Mouse (Mus musculus) lung, adult 2 months (tissue): Measurements from ENCODE around the gene Plp2. TPM values are rescaled to one million over a fixed set of nuclear protein-coding genes. Genes with fewer than 3 reads are reported as not detected.
"Not testable (repeated sequence)": the region's sequence is repeated elsewhere in the genome, so short reads cannot be mapped to it uniquely, and the experiment has no call there.

Source experiments
- DNase-seq: peaks from one replicate; pipeline ENCODE4 v3.0.0; 2022
- H3K4me1 ChIP-seq: fragments of 200-500 bp; 2 replicates; pipeline ENCODE4 v1.6.1; 2011; ENCODE audit warnings: low read length; ENCODE audit not compliant: control insufficient read depth, insufficient read depth
- H3K4me3 ChIP-seq: fragments of 200-500 bp; replicated peaks from 2 replicates; pipeline ENCODE3; 2011; ENCODE audit warnings: low read depth, mild to moderate bottlenecking, control low read depth, low read length; ENCODE audit errors: extremely low read depth
- CTCF ChIP-seq: fragments of 200-500 bp; IDR thresholded peaks from 2 replicates; pipeline ENCODE4 v1.5.1; 2011; ENCODE audit warnings: mild to moderate bottlenecking, low read length, control low read depth; ENCODE audit not compliant: insufficient read depth
- POLR2A ChIP-seq: fragments of 200-500 bp; IDR thresholded peaks from 2 replicates; pipeline ENCODE4 v1.6.1; 2011; ENCODE audit warnings: low read depth, mild to moderate bottlenecking, control low read depth, low read length, borderline replicate concordance; ENCODE audit errors: extremely low read depth
- WGBS: fragments of 180-500 bp; shearing (Covaris S2); methylation state at CpG from one replicate; pipeline ENCODE4 v1.1.7; 2018; 5-methylcytosine and 5-hydroxymethylcytosine counted together
- polyA plus RNA-seq: library from polyadenylated mRNA; depleted of rRNA; stranded (reverse); fragments of >200 nt; gene quantifications from 2 replicates; pipeline ENCODE4 v1.2.3, GENCODE M21; 2012; rRNA removed

Gene Plp2
- polyA plus RNA-seq = 208 and 264 TPM in 2 replicates

DNA sequence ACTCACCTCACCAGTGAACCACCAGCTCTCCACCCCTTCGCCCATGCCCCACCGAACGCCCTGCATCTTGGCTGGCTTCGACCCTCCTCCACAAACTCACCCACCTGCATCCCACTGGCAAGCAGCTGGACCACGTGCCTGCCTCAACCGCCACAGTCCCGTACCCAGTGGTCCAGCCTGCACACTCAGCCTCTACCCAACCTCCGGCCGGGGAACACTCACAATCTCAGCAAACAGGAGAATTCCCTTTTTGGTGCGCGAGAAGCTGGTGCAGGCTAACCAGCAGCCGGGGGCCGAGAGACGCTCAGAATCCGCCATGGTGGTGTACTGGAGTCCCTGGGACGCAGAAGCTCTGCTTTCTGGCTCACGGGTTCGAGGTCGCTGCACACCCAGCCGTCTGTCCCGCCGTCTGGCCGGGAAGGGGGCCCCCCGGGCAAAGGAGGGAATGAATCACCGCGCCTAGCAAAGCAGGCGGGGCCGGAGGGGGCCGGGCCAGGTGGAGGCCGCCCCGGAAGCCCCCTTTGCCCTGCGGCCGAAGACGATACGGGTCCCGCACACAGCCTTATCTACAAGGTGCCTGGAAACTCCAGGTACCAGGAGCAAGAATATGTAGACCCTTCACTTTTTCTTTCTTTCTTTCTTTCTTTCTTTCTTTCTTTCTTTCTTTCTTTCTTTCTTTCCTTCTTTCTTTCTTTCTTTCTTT, at the start of gene Plp2:
Gene Plp2, minus strand, starts transcription at position 470 of the 703 bp plus-strand sequence.
- DNase-seq = peak; percentile 58
- peak within 1 kb of the TSS; percentile 87 for H3K4me3 ChIP-seq
- no peak for TF ChIP-seq POLR2A
- TF ChIP-seq CTCF = no peak
- WGBS = 28% methylated on average over 36 of the region's 36 CpGs
- H3K4me1 ChIP-seq = no peaks in the 10 kb centered on the region; the same call in 1 of the 2 replicates

DNA sequence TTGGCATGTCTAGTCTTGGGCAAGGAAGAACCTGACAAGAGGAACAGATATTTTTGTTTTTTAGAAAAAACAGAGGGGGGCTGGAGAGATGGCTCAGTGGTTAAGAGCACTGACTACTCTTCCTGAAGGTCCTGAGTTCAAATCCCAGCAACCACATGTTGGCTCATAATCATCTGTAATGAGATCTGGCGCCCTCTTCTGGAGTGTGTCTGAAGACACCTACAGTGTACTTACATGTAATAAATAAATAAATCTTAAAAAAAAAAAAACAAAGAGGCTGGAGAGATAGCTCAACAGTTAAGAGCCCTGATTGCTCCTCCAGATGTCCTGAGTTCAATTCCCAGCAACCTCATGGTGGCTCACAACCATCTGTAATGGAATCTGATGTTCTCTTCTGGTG, 44.9 kb upstream of the Plp2 start:
- 48% methylated on average over 1 of the region's 1 CpGs for WGBS
- H3K4me1 ChIP-seq = not testable (repeated sequence)

DNA sequence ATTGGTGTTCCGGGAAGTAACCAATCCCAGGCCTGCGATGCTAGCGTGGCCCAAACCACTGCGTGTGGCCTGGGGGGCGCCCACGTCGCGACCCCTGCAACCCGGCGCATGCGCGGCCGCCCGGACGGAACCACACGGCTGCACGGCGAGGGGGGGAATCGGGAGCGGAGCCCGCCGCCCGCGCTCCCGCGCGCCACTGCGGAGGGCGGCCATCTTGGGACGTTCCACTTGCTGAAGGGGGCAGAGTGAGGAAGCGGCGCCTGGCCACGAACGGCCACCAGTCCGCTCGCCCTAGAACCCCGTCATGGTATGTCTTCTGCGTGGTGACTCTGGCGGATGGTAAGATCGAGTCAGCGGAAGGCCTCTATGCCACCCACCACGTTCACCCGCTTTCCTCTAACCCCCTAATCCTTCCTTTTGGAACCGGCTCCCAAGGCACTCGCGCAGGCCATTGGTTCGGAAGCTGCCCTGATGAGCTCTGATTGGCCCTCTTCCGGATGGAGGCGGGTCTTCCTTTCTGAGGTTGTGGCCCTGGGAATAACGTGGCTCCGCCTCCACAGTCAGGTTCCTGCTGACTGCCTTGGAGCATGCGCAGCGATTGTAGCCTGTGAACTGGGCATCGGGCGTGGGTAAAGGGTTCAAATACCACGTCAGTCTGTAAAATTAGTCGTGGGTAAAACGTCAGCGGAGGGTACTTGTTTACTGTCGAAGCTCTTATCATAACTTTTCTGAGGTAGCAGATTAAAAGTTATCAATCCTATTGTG, 43.1 kb upstream of the Plp2 start, which contains the start of gene Wdr45:
Gene Wdr45, plus strand, starts transcription at position 199 of the 765 bp plus-strand sequence.
- DNase-seq = peak; percentile 84
- H3K4me3 ChIP-seq = peak within 1 kb of the TSS; percentile 52
- 27% methylated on average over 45 of the region's 60 CpGs for WGBS
- H3K4me1 ChIP-seq = not testable (repeated sequence)

More for the DNA sequence above, 44.9 kb upstream of the Plp2 start:
- not testable (repeated sequence) for DNase-seq, H3K4me3 ChIP-seq

DNA sequence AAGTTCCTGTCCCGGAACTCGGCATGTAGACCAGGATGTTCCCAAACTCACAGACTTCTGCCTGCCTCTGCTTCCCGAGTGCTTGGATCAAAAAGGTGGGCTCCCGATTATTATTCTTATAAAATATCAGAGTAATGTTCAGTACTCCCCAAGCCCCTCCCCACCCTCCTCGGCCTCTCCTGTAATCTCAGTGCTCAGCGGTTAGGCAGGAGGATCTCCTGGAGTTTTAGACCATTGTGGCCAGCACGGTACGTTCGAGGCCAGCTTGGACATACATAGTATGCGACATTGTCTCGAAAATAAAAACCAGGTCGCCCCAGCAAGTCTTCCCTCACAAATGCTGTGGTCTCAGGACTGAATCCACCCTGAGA, 42.6 kb upstream of the Plp2 start:
- 38% methylated on average over 6 of the region's 12 CpGs for WGBS
- H3K4me1 ChIP-seq, DNase-seq: not testable (repeated sequence)
- peak overlapping the region; percentile 52 for H3K4me3 ChIP-seq

DNA sequence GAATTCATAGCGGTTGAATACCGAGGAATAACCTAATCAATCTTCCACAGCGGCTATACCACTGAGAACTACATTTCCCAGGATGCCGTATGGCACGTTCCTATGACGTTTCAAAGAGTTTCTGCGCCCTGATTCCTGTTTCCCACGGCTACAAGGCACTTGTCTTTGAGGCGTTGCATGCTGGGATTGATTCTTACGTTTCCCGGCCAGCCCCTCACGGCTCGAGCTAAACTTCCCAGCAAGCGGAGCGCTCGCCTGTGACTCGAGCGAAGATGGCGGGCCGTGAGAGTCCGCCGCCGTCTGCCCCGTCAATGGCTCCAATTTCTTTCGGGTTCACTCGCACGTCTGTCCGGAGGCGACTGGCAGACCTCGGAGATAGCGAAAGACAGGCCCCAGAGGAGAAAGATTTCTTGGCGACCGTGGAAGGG, 25.8 kb upstream of the Plp2 start, which contains the start of gene Gpkow:
Gene Gpkow, plus strand, starts transcription at position 178 of the 428 bp plus-strand sequence.
- 22% methylated on average over 33 of the region's 33 CpGs for WGBS
- TF ChIP-seq CTCF (no peak), POLR2A (peak; percentile 71; the same call in 1 of the 2 replicates)
- H3K4me3 ChIP-seq = peak within 1 kb of the TSS; percentile 65
- H3K4me1 ChIP-seq = no peaks in the 10 kb centered on the region
- peak; percentile 67 for DNase-seq

DNA sequence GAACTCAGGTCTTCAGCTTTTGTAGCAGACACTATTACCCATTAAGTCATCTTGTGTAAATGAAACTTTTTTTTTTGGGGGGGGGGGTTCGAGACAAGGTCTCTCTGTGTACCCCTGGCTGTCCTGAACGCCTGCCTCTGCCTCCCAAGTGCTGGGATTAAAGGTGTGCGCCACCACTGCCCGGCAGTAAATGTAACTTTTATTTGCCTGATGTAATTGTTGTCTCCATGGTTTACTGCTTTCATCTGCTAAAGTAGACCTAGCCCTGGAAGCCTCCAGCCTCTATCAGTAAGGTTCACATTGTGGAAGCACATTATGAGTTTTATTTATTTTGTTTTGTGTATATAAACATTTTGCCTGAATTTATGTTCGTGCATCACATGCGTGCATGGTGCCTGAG, 25.3 kb upstream of the Plp2 start:
- WGBS = 40% methylated on average over 6 of the region's 6 CpGs
- no peak for DNase-seq
- Histone ChIP-seq H3K4me3 (no peak overlapping the region), H3K4me1 (no peaks in the 10 kb centered on the region)
- TF ChIP-seq POLR2A = no peak
- no peak for TF ChIP-seq CTCF

DNA sequence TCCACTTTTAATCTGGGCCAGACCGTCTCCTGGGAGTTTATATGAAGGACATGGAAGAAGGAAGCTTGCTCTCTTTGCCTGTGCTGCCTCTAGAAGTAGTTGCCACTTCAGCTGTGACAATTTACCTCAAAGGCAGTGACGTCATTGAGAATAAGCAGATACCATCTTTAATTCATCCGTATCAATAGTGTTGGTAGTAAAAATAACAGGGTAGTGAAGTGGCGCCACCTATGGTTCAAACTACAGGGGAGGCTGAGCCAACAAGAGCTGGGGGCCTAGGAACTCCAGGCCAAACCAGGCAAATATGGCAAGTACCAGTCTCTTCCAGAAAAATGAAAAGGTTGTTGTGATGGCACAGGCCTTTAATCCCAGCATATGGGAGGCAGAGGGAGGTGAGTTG, 21.7 kb upstream of the Plp2 start:
- no peak for TF ChIP-seq POLR2A
- TF ChIP-seq CTCF = peak; percentile 28; the same call in 1 of the 2 replicates
- 40% methylated on average over 4 of the region's 4 CpGs for WGBS
- no peak for DNase-seq

DNA sequence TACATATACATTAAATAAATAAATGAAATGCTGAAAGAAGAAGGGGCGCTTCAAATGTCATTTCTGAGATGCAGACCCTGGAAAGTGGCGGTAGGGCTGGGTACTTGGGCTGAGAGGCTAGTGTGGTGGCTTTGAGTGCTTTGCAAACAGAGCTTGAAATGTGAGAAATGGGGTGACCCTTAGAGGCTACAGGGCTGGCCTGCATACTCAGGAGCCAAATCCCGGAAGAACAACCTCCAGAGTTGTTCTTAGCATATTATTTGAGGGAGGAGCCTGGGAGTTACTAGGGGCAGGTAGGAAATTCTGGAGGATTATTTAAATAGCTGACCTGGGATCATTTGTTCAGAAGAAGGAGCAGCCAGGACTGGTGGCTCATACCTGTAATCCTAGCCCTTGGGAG, 19.3 kb upstream of the Plp2 start:
- 50% methylated on average over 3 of the region's 3 CpGs for WGBS
- no peaks in the 10 kb centered on the region for H3K4me1 ChIP-seq
- no peak overlapping the region for H3K4me3 ChIP-seq
- no peak for DNase-seq
- TF ChIP-seq POLR2A (no peak), CTCF (no peak)

More for the DNA sequence above, 21.7 kb upstream of the Plp2 start:
- no peaks in the 10 kb centered on the region for H3K4me1 ChIP-seq
- no peak overlapping the region for H3K4me3 ChIP-seq

DNA sequence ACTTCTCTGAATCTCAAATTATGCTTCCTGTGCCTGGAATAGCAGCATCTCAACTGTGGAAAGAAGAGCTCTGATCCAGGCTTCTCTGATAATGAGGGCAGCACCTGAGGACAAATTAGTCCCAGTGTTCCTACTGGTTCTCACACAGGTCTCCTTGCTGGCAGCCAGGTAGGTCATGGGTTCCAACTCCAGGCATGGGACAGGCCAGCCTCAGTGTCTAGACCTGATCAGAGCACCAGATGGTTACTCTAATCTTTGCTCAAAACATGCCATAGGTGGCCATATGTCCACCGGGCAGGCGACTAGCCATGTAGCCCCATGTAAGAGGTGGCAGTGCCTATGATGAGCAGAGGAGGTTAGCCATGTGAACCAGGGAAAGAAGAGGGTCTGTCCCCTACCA, 17.1 kb upstream of the Plp2 start:
- WGBS = 92% methylated on average over 2 of the region's 2 CpGs
- DNase-seq = no peak
- H3K4me3 ChIP-seq = no peak overlapping the region
- no peaks in the 10 kb centered on the region for H3K4me1 ChIP-seq
- TF ChIP-seq POLR2A (no peak), CTCF (no peak)

DNA sequence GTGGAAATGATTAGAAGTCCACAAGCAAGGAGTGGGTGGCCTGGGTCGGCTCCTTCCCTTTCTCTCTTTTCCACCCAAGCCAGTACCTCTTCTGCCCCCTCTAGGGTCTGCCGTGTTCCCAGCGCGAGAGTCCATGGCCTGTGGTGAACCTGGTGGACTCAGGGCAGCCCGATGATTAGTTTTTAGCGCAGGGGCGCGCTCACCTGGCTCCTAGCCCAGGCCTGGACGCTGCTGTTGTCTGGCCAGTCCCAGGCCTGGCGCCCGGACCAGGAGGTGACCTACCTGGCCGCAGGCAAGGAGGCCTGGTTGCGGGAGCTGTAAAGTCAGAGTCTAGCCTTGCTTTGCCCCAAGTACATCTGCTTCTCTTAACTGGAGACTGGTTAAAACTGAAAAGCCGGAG, 9.7 kb upstream of the Plp2 start, which contains the start of gene Magix:
Gene Magix, minus strand, starts transcription at position 388 of the 400 bp plus-strand sequence.
- TF ChIP-seq CTCF (no peak), POLR2A (no peak)
- DNase-seq = peak; percentile 41
- Histone ChIP-seq H3K4me1 (no peaks in the 10 kb centered on the region), H3K4me3 (peak within 1 kb of the TSS; percentile 41)
- WGBS = 54% methylated on average over 14 of the region's 14 CpGs
